Mouse (Mus musculus): ENCODE results near the gene Olfr473. TPM values are rescaled to one million over a fixed set of nuclear protein-coding genes. Genes with fewer than 3 reads are reported as not detected.
"Not testable (repeated sequence)": the region's sequence is repeated elsewhere in the genome, so short reads cannot be mapped to it uniquely, and the experiment has no call there.

Olfr473 gene
- total RNA-seq (2021), result not detected
- long read RNA-seq, experiment 1, result 0 reads
- long read RNA-seq, experiment 2, result 0 reads

DNA sequence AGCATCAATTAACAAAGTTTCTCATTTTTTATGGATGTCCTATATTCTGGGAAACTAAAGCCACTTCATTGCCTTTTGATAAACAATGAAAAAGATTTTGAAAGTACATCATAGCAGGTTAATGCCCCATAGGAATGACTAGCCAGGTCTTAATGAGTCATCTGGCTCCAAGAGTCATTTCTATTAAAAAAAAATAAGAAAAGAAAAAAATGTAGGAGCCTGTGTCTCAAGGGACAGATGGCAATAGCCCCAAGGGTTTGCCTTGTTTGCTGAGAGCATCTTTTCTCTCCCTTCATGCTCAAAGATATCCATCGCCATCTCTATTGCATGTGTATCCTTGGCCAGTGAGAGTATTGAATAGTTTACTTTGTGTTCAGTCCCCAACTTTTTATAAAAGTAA, at the start of gene Olfr473:
Gene Olfr473, plus strand, starts transcription at position 301 of the 400 bp plus-strand sequence.
- no peak for DNase-seq (ENCODE audit: extremely low spot score in 1 of 2, low spot score in 2 of 2)
- intact Hi-C loops (cut with DNase I), result no loop called here
- TF ChIP-seq CTCF (IDR thresholded peaks at IDR 0.05), result no peak
- no peak within 1 kb of the TSS for H3K4me3 ChIP-seq
- H3K27ac ChIP-seq, result no peak within 1 kb of the TSS

DNA sequence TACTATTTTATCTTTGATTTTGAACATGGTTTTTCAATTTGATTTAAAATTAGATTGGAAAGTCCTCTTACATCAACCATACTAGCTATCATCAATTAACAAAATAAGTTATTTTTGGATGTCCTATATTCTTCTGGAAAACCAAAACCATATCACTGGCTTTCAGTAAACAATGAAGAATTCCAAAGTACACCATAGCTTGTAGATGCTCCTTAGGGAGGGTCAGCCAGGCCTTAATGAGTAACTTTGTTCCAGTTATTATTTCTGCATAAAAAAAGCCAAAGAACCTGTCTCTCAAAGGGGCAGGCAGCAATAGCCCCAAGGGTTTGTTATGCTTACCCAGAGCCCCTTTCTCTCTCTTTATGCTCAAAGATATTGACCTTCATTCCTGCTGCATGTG, 32.6 kb upstream of the Olfr473 start, which contains the start of gene Olfr472:
Gene Olfr472, plus strand, starts transcription at position 301 of the 400 bp plus-strand sequence.
- no peak for DNase-seq (ENCODE audit: extremely low spot score in 1 of 2, low spot score in 2 of 2)
- H3K4me3 ChIP-seq, result no peak within 1 kb of the TSS
- TF ChIP-seq CTCF (IDR thresholded peaks at IDR 0.05), result no peak
- no peak within 1 kb of the TSS for H3K27ac ChIP-seq
- intact Hi-C loops (cut with DNase I), result no loop called here

DNA sequence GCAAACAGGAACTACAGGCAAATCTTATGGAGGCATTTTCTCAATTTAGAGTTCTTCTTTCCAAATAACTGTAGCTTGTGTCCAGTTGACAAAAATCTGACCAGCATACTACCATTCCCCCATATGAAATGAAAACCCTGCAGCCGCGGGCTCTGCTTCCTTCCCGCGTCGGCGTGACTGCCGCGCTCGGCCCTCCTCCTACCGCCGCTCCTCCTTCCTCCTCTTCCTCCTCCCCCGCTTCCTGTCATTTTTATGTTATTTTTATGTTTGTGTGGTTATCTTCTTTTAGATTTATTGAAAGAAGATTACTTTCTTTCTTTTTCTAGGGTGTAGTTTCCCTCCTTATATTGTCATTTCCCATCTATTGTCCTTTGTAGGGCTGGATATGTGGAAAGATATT, 22.3 kb downstream of the Olfr473 start:
- H3K27ac ChIP-seq; DNase-seq (ENCODE audit: extremely low spot score in 1 of 2, low spot score in 2 of 2); H3K4me3 ChIP-seq; intact Hi-C loops (cut with DNase I): not testable (repeated sequence)

DNA sequence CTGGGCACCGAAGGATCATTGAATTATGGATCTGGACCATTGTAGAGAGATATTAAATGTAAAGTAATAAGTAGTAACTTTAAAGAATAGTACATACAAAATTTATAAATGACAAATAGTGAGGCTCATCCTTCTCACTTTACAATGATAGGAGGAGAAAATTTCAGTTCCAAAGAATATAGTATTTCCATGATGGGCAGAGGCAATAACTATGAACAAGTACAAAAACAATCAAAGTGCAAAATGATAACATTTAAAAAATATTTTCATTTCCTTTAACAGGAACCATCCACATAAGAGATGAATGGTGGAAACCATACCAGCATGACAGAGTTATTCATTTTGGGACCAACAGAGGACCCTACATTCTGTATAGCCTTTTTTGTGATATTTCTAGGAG, 24.1 kb downstream of the Olfr473 start, which contains the start of gene Olfr474:
Gene Olfr474, plus strand, starts transcription at position 301 of the 400 bp plus-strand sequence.
- TF ChIP-seq CTCF (IDR thresholded peaks at IDR 0.05), result no peak
- no peak within 1 kb of the TSS for H3K4me3 ChIP-seq
- intact Hi-C loops (cut with DNase I), result no loop called here

DNA sequence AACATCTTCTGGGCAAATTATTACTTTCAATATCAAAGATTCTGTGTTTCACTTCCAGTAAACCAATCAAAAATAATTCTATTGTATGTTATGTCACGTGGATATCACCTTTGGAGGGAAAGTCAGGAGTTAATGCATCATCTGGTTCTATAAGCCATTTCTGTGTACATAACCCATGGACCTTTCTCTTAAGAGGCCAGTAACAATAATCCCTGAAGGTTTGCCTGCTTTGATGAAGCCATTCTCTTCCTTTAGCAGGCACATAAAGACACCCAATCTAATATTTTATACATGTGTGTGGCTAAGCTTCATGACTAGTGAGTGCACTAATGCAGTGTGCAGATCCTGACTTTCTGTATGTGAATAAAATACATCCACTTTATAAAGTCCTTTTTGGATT, 34.3 kb downstream of the Olfr473 start, which contains the start of gene Olfr476:
Gene Olfr476, plus strand, starts transcription at position 301 of the 400 bp plus-strand sequence.
- TF ChIP-seq CTCF (IDR thresholded peaks at IDR 0.05), result no peak
- intact Hi-C loops (cut with DNase I), result no loop called here
- Histone ChIP-seq H3K27ac (no peak within 1 kb of the TSS), H3K4me3 (no peak within 1 kb of the TSS)
- DNase-seq (ENCODE audit: extremely low spot score in 1 of 2, low spot score in 2 of 2), result no peak

More for the DNA sequence above, 24.1 kb downstream of the Olfr473 start, which contains the start of gene Olfr474:
- DNase-seq (ENCODE audit: extremely low spot score in 1 of 2, low spot score in 2 of 2), result no peak
- H3K27ac ChIP-seq, result no peak within 1 kb of the TSS

Other genes with a start within 250 kb of the Olfr473 start
- not detected for gene Cyb5r2, start 172.4 kb upstream of the Olfr473 start, total RNA-seq (2021)
- gene Ovch2, start 129.2 kb upstream of the Olfr473 start, total RNA-seq (2021), result not detected
- gene Olfr467, start 118.2 kb upstream of the Olfr473 start, total RNA-seq (2021), result not detected
- not detected for gene Olfr469, start 104.9 kb upstream of the Olfr473 start, total RNA-seq (2021)
- not detected for gene Olfr470, start 83.0 kb upstream of the Olfr473 start, total RNA-seq (2021)
- gene Olfr472, start 32.5 kb upstream of the Olfr473 start, total RNA-seq (2021), result not detected
- gene Olfr474, start 24.2 kb downstream of the Olfr473 start, total RNA-seq (2021), result not detected
- gene Olfr476, start 34.4 kb downstream of the Olfr473 start, total RNA-seq (2021), result not detected
- not detected for gene Olfr477, start 56.2 kb downstream of the Olfr473 start, total RNA-seq (2021)
- gene Olfr478, start 103.5 kb downstream of the Olfr473 start, total RNA-seq (2021), result not detected
- gene Olfr479, start 120.2 kb downstream of the Olfr473 start, total RNA-seq (2021), result not detected
- not detected for gene Olfr480, start 136.9 kb downstream of the Olfr473 start, total RNA-seq (2021)
- gene Olfr481, start 149.4 kb downstream of the Olfr473 start, total RNA-seq (2021), result not detected
- gene Olfr482, start 167.1 kb downstream of the Olfr473 start, total RNA-seq (2021), result 1 to 10 TPM; 2.1 to 2.2 TPM
- gene Olfr483, start 170.4 kb downstream of the Olfr473 start, total RNA-seq (2021), result not detected
- not detected for gene Olfr484, start 197.0 kb downstream of the Olfr473 start, total RNA-seq (2021)
- gene Olfr485, start 229.4 kb downstream of the Olfr473 start, total RNA-seq (2021), result not detected
- not detected for gene Olfr486, start 242.3 kb downstream of the Olfr473 start, total RNA-seq (2021)